Mouse (Mus musculus): ENCODE measurements around the gene Mr1. TPM values are rescaled to one million over a fixed set of nuclear protein-coding genes. Genes with fewer than 3 reads are reported as not detected.

Gene Mr1
- total RNA-seq, 2 experiments from 2014 or later: 8.1 to 11.5 TPM

GRCm38 (mm10) chr1:155077675-155078074, 68.9 kb downstream of the Mr1 start:
- no peak for DNase-seq
- intact Hi-C loops (cut with DNase I): no loop called here

Other genes starting within 250 kb of the Mr1 start
- gene Ier5, start 47.2 kb downstream of the Mr1 start, total RNA-seq (2021): 1 to 10 TPM; 7.1 to 9.7 TPM
- 10 to 100 TPM; 10.4 to 10.8 TPM for gene Stx6, start 11.9 kb upstream of the Mr1 start, total RNA-seq (2021)
- gene BC034090, start 97.6 kb upstream of the Mr1 start, total RNA-seq (2021): 1 to 10 TPM in 1 of 2 experiments, under 1 TPM in 1; 0.94 to 1.7 TPM